Mouse (Mus musculus): Measurements from ENCODE around the gene 3100002H09Rik. TPM values are rescaled to one million over a fixed set of nuclear protein-coding genes. Genes with fewer than 3 reads are reported as not detected.

The 3100002H09Rik gene
- total RNA-seq, 1 experiment: not detected

GRCm38 (mm10) chr4:124632856-124633255 lies 22.3 kb upstream of the 3100002H09Rik start:
- no peak overlapping the region for H3K4me3 ChIP-seq (ENCODE audit: insufficient read depth in 1 of 2, low read depth in 1 of 2, low read length in 2 of 2, poor library complexity in 1 of 2, severe bottlenecking in 1 of 2)
- no peaks in the 10 kb centered on the region for H3K9me3 ChIP-seq (ENCODE audit: control insufficient read depth, insufficient read depth, low read depth, low read length)
- no peak overlapping the region for H3K27ac ChIP-seq (ENCODE audit: insufficient read depth, low read depth, low read length, poor library complexity, severe bottlenecking)
- H3K9ac ChIP-seq (ENCODE audit: insufficient read depth, low read depth, low read length, poor library complexity, severe bottlenecking): no peak overlapping the region
- no peak for DNase-seq (ENCODE audit: low read depth, low spot score)
- no peaks in the 10 kb centered on the region for H3K36me3 ChIP-seq (ENCODE audit: control insufficient read depth, insufficient read depth, low read length, poor library complexity, severe bottlenecking)
- peaks cover 0 to 9% of the 10 kb centered on the region in 2 experiments; a peak in 2 of 4 replicates for H3K4me1 ChIP-seq (ENCODE audit: control insufficient read depth in 2 of 2, insufficient read depth in 2 of 2, low read length in 2 of 2, poor library complexity in 1 of 2)
- no peak for TF ChIP-seq ZNF384 (IDR thresholded peaks at IDR 0.05; ENCODE audit: low read depth, low read length)
- TF ChIP-seq CHD2 (IDR thresholded peaks at IDR 0.05; ENCODE audit: low read depth, low read length): no peak
- in situ Hi-C loops (cut with MboI; ENCODE audit: low sequenced_read_pairs in 2 of 2, unreplicated experiment in 2 of 2): no loop called here

- Histone ChIP-seq H3K36me3 (ENCODE audit: control insufficient read depth, insufficient read depth, low read length, poor library complexity, severe bottlenecking) (no peaks in the 10 kb centered on the region), H3K4me1 (ENCODE audit: control insufficient read depth in 2 of 2, insufficient read depth in 2 of 2, low read length in 2 of 2, poor library complexity in 1 of 2) (peaks cover 0 to 11% of the 10 kb centered on the region in 2 experiments; a peak in 2 of 4 replicates), H3K9ac (ENCODE audit: insufficient read depth, low read depth, low read length, poor library complexity, severe bottlenecking) (no peak overlapping the region), H3K9me3 (ENCODE audit: control insufficient read depth, insufficient read depth, low read depth, low read length) (no peaks in the 10 kb centered on the region), H3K27ac (ENCODE audit: insufficient read depth, low read depth, low read length, poor library complexity, severe bottlenecking) (no peak overlapping the region), H3K4me3 (ENCODE audit: insufficient read depth in 1 of 2, low read depth in 1 of 2, low read length in 2 of 2, poor library complexity in 1 of 2, severe bottlenecking in 1 of 2) (no peak overlapping the region)
- in situ Hi-C loops (cut with MboI; ENCODE audit: low sequenced_read_pairs in 2 of 2, unreplicated experiment in 2 of 2): no loop called here
- TF ChIP-seq ZC3H11A (IDR thresholded peaks at IDR 0.05; ENCODE audit: borderline replicate concordance, low read depth, low read length) (no peak), HCFC1 (IDR thresholded peaks at IDR 0.05; ENCODE audit: borderline replicate concordance, insufficient read depth, low read length) (no peak), ZNF384 (IDR thresholded peaks at IDR 0.05; ENCODE audit: low read depth, low read length) (no peak), CHD2 (IDR thresholded peaks at IDR 0.05; ENCODE audit: low read depth, low read length) (no peak), MAFK (IDR thresholded peaks at IDR 0.05; ENCODE audit: insufficient read depth, low read depth, low read length) (no peak)
- DNase-seq (ENCODE audit: low read depth, low spot score): no peak
Observed at GRCm38 (mm10) chr4:124631456-124631855, 20.9 kb upstream of the 3100002H09Rik start.

GRCm38 (mm10) chr4:124626836-124627235 lies 16.2 kb upstream of the 3100002H09Rik start:
- H3K9me3 ChIP-seq (ENCODE audit: control insufficient read depth, insufficient read depth, low read depth, low read length): no peaks in the 10 kb centered on the region
- no peak overlapping the region for H3K9ac ChIP-seq (ENCODE audit: insufficient read depth, low read depth, low read length, poor library complexity, severe bottlenecking)
- TF ChIP-seq ZC3H11A (IDR thresholded peaks at IDR 0.05; ENCODE audit: borderline replicate concordance, low read depth, low read length): no peak
- no peak for TF ChIP-seq MAFK (IDR thresholded peaks at IDR 0.05; ENCODE audit: insufficient read depth, low read depth, low read length)
- H3K36me3 ChIP-seq (ENCODE audit: control insufficient read depth, insufficient read depth, low read length, poor library complexity, severe bottlenecking): no peaks in the 10 kb centered on the region
- in situ Hi-C loops (cut with MboI; ENCODE audit: low sequenced_read_pairs in 2 of 2, unreplicated experiment in 2 of 2): no loop called here
- H3K4me1 ChIP-seq (ENCODE audit: control insufficient read depth in 2 of 2, insufficient read depth in 2 of 2, low read length in 2 of 2, poor library complexity in 1 of 2): peaks cover 0 to 14% of the 10 kb centered on the region in 2 experiments; a peak in 2 of 4 replicates
- DNase-seq (ENCODE audit: low read depth, low spot score): no peak
- no peak overlapping the region for H3K27ac ChIP-seq (ENCODE audit: insufficient read depth, low read depth, low read length, poor library complexity, severe bottlenecking)
- H3K4me3 ChIP-seq (ENCODE audit: insufficient read depth in 1 of 2, low read depth in 1 of 2, low read length in 2 of 2, poor library complexity in 1 of 2, severe bottlenecking in 1 of 2): no peak overlapping the region

- Histone ChIP-seq H3K4me3 (ENCODE audit: insufficient read depth in 1 of 2, low read depth in 1 of 2, low read length in 2 of 2, poor library complexity in 1 of 2, severe bottlenecking in 1 of 2) (no peak overlapping the region), H3K9me3 (ENCODE audit: control insufficient read depth, insufficient read depth, low read depth, low read length) (no peaks in the 10 kb centered on the region), H3K4me1 (ENCODE audit: control insufficient read depth in 2 of 2, insufficient read depth in 2 of 2, low read length in 2 of 2, poor library complexity in 1 of 2) (peaks cover 2 to 17% of the 10 kb centered on the region in 2 experiments; a peak in 1 of 4 replicates), H3K9ac (ENCODE audit: insufficient read depth, low read depth, low read length, poor library complexity, severe bottlenecking) (no peak overlapping the region), H3K27ac (ENCODE audit: insufficient read depth, low read depth, low read length, poor library complexity, severe bottlenecking) (no peak overlapping the region), H3K36me3 (ENCODE audit: control insufficient read depth, insufficient read depth, low read length, poor library complexity, severe bottlenecking) (no peaks in the 10 kb centered on the region)
- in situ Hi-C loops (cut with MboI; ENCODE audit: low sequenced_read_pairs in 2 of 2, unreplicated experiment in 2 of 2): no loop called here
- TF ChIP-seq MAFK (IDR thresholded peaks at IDR 0.05; ENCODE audit: insufficient read depth, low read depth, low read length): no peak
- no peak for TF ChIP-seq HCFC1 (IDR thresholded peaks at IDR 0.05; ENCODE audit: borderline replicate concordance, insufficient read depth, low read length)
- TF ChIP-seq CHD2 (IDR thresholded peaks at IDR 0.05; ENCODE audit: low read depth, low read length): no peak
- no peak for TF ChIP-seq ZNF384 (IDR thresholded peaks at IDR 0.05; ENCODE audit: low read depth, low read length)
- TF ChIP-seq ZC3H11A (IDR thresholded peaks at IDR 0.05; ENCODE audit: borderline replicate concordance, low read depth, low read length): no peak
- DNase-seq (ENCODE audit: low read depth, low spot score): no peak
Observed at GRCm38 (mm10) chr4:124624111-124624581, 13.5 kb upstream of the 3100002H09Rik start.

- Histone ChIP-seq H3K9ac (ENCODE audit: insufficient read depth, low read depth, low read length, poor library complexity, severe bottlenecking) (no peak overlapping the region), H3K36me3 (ENCODE audit: control insufficient read depth, insufficient read depth, low read length, poor library complexity, severe bottlenecking) (no peaks in the 10 kb centered on the region), H3K9me3 (ENCODE audit: control insufficient read depth, insufficient read depth, low read depth, low read length) (no peaks in the 10 kb centered on the region), H3K4me1 (ENCODE audit: control insufficient read depth in 2 of 2, insufficient read depth in 2 of 2, low read length in 2 of 2, poor library complexity in 1 of 2) (peaks cover 2 to 19% of the 10 kb centered on the region in 2 experiments; a peak in 1 of 4 replicates), H3K4me3 (ENCODE audit: insufficient read depth in 1 of 2, low read depth in 1 of 2, low read length in 2 of 2, poor library complexity in 1 of 2, severe bottlenecking in 1 of 2) (no peak overlapping the region), H3K27ac (ENCODE audit: insufficient read depth, low read depth, low read length, poor library complexity, severe bottlenecking) (no peak overlapping the region)
- no peak for DNase-seq (ENCODE audit: low read depth, low spot score)
- no peak for TF ChIP-seq ZNF384 (IDR thresholded peaks at IDR 0.05; ENCODE audit: low read depth, low read length)
- no peak for TF ChIP-seq HCFC1 (IDR thresholded peaks at IDR 0.05; ENCODE audit: borderline replicate concordance, insufficient read depth, low read length)
- TF ChIP-seq MAFK (IDR thresholded peaks at IDR 0.05; ENCODE audit: insufficient read depth, low read depth, low read length): no peak
- TF ChIP-seq ZC3H11A (IDR thresholded peaks at IDR 0.05; ENCODE audit: borderline replicate concordance, low read depth, low read length): no peak
- no peak for TF ChIP-seq CHD2 (IDR thresholded peaks at IDR 0.05; ENCODE audit: low read depth, low read length)
- in situ Hi-C loops (cut with MboI; ENCODE audit: low sequenced_read_pairs in 2 of 2, unreplicated experiment in 2 of 2): no loop called here
Observed at GRCm38 (mm10) chr4:124622566-124622965, 12.0 kb upstream of the 3100002H09Rik start.

Measured in ES-E14 (cell line).